Comparison of ENCODE assay signal across 20 mouse cellular contexts in genomic region chr3:85172096-85172495, GRCm38 (mm10).
A peak's percentile ranks its signal among the peaks of the same experiment; 100 is the strongest.
DNase-seq lines count a peak whose midpoint lies in the region; ATAC-seq and TF ChIP-seq lines count a peak whose summit lies in the region.
"Had no signal": no experiment of that assay in that cellular context is flagged by ENCODE, and none has a peak within 500 bp of the region (broad histone marks: within the 10 kb centered on the region; RNA-seq: fewer than 3 reads in every experiment).

No protein-coding gene starts in this region.

- TF ChIP-seq CTCF in left cerebral cortex, adult 2 months (IDR thresholded peaks at IDR 0.05), result no peak

- DNase-seq in gastrocnemius, adult 18-20 months (ENCODE audit: low spot score), result peak; percentile 25
- DNase-seq in gastrocnemius, adult 8-10 months (ENCODE audit: low spot score in 2 of 2), result no peak
- no peak for DNase-seq in left cerebral cortex, adult 2 months (ENCODE audit: extremely low spot score in 1 of 2, low spot score in 2 of 2)
- DNase-seq in left cerebral cortex, adult 11 months (ENCODE audit: low spot score), result no peak
- DNase-seq in lung, postnatal 10 days, result no peak
- DNase-seq in lung, postnatal 36 days, result no peak
- DNase-seq: adrenal gland, postnatal 14 days; kidney, adult 11 months; lung, adult 18-20 months; lung, postnatal 4 days; right cerebral cortex, adult 18-20 months; spleen, adult 18-20 months; thymus, postnatal 25 days had no signal

- no peak for ATAC-seq in limb, embryonic 15.5 days (ENCODE audit: insufficient number of reproducible peaks, low FRiP score, low TSS enrichment, low read depth)
- ATAC-seq: hindbrain, embryonic 16.5 days had no signal

- no peaks in the 10 kb centered on the region for H3K9me3 ChIP-seq in limb, embryonic 15.5 days
- H3K9me3 ChIP-seq: embryonic facial prominence, embryonic 12.5 days; forebrain, embryonic 10.5 days; midbrain, embryonic 12.5 days; neural tube, embryonic 12.5 days had no signal

- 45% methylated on average over 12 of the region's 12 CpGs for WGBS in limb, embryonic 15.5 days

- H3K27me3 ChIP-seq in limb, embryonic 15.5 days, result no peaks in the 10 kb centered on the region
- H3K27me3 ChIP-seq: embryonic facial prominence, embryonic 12.5 days; midbrain, embryonic 12.5 days; neural tube, embryonic 12.5 days had no signal

- peak overlapping the region; percentile 9; the same call in 1 of the 2 replicates for H3K4me3 ChIP-seq in left cerebral cortex, adult 2 months
- peak overlapping the region; percentile 11; the same call in 1 of the 2 replicates for H3K4me3 ChIP-seq in limb, embryonic 15.5 days
- H3K4me3 ChIP-seq: embryonic facial prominence, embryonic 12.5 days; forebrain, embryonic 10.5 days; midbrain, embryonic 12.5 days; neural tube, embryonic 12.5 days had no signal

- intact Hi-C loops in left cerebral cortex, adult 2 months (cut with DNase I), result no loop called here

- H3K4me2 ChIP-seq in limb, embryonic 15.5 days, result peak overlapping the region; percentile 32
- H3K4me2 ChIP-seq: embryonic facial prominence, embryonic 12.5 days; liver, embryonic 11.5 days; midbrain, embryonic 12.5 days; neural tube, embryonic 12.5 days had no signal

- peaks cover 19% of the 10 kb centered on the region for H3K4me1 ChIP-seq in limb, embryonic 15.5 days
- H3K4me1 ChIP-seq: midbrain, embryonic 12.5 days had no signal

- peak overlapping the region; percentile 61; the same call in 1 of the 2 replicates for H3K27ac ChIP-seq in left cerebral cortex, adult 2 months
- no peak overlapping the region for H3K27ac ChIP-seq in limb, embryonic 15.5 days
- H3K27ac ChIP-seq: embryonic facial prominence, embryonic 12.5 days; forebrain, embryonic 10.5 days; midbrain, embryonic 12.5 days; neural tube, embryonic 12.5 days had no signal

- H3K9ac ChIP-seq in limb, embryonic 15.5 days, result no peak overlapping the region
- H3K9ac ChIP-seq: embryonic facial prominence, embryonic 12.5 days; midbrain, embryonic 12.5 days; neural tube, embryonic 12.5 days had no signal

- no peaks in the 10 kb centered on the region for H3K36me3 ChIP-seq in limb, embryonic 15.5 days
- H3K36me3 ChIP-seq: embryonic facial prominence, embryonic 12.5 days; forebrain, embryonic 10.5 days; midbrain, embryonic 12.5 days; neural tube, embryonic 12.5 days had no signal
